Mouse (Mus musculus) megakaryocyte, embryonic 14.5 days (primary cell): ENCODE results near the gene Mrpl24.

Source experiments
- FLI1 ChIP-seq: IDR thresholded peaks from 2 replicates; pipeline ENCODE4 v1.6.1; 2012; ENCODE audit warnings: low read length, inconsistent platforms, mixed read lengths
- GATA1 ChIP-seq: IDR thresholded peaks from 3 replicates; pipeline ENCODE4 v1.6.1; 2012; ENCODE audit warnings: mixed read lengths, low read length, inconsistent platforms, borderline replicate concordance

DNA sequence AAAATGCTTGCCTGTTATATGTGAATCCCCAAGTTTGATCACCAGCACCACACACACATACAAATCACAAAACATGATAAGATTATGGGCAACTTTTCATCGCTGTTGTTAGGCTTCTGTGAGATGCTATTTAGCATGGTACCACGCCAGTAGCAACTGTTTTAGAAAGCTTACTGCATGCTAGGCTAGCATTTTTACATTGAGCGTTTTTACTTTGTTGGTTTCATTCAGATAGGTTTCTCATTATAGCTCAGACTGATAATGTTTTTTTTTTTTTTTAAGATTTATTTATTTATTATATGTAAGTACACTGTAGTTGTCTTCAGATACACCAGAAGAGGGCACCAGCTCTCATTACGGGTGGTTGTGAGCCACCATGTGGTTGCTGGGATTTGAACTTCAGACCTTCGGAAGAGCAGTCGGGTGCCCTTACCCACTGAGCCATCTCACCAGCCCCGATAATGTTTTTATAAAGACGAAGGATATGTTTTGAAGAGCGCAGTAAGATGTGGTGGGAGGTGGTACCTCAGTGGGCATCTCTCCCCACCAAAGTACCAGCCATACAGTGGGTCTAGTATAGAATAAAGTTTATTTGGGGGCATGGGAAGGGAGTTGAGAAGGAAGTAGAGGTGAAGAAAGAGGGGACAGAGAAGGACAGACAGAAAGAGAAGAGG, 1.1 kb downstream of the Mrpl24 start:
- TF ChIP-seq FLI1, result no peak
- no peak for TF ChIP-seq GATA1
